11 mouse cellular contexts compared by ENCODE assay signal in the genomic region with DNA sequence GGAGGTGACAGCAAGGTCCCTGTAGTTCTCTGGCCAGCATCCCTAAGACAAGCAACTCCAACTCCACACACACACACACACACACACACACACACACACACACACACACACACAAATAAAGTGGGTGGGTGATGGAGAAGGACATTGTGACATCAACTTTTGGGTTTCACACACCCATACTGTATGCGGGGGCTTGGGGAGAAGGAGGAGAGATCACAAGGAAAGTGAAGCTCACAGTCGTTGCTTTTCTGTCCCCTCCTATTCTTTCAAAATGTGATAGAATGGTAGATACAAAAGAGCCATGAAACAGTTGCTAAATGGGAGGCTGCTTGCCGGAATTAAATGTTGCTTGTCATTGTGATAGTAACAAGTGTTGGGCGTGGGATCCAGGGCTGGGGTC.
"Had no signal": no experiment of that assay in that cellular context is flagged by ENCODE, and none has a peak within 500 bp of the region (broad histone marks: within the 10 kb centered on the region; RNA-seq: fewer than 3 reads in every experiment).

No protein-coding gene starts in this region.

- H3K9ac ChIP-seq: kidney, embryonic 15.5 days; limb, embryonic 15.5 days; liver, embryonic 12.5 days; neural tube, embryonic 12.5 days had no signal

- H3K27me3 ChIP-seq: limb, embryonic 15.5 days; liver, embryonic 12.5 days; neural tube, embryonic 12.5 days had no signal

- ATAC-seq: intestine, embryonic 16.5 days had no signal

- DNase-seq: kidney, adult 2 months; kidney, postnatal 14 days; midbrain, embryonic 14.5 days; spleen, adult 18-20 months; thymus, postnatal 4 days had no signal

- H3K4me2 ChIP-seq: kidney, embryonic 15.5 days; limb, embryonic 15.5 days; neural tube, embryonic 12.5 days had no signal

- H3K9me3 ChIP-seq: kidney, embryonic 15.5 days; limb, embryonic 15.5 days; liver, embryonic 12.5 days; neural tube, embryonic 12.5 days had no signal

- H3K36me3 ChIP-seq: kidney, embryonic 15.5 days; limb, embryonic 15.5 days; liver, embryonic 12.5 days; neural tube, embryonic 12.5 days had no signal

- H3K4me1 ChIP-seq: limb, embryonic 15.5 days had no signal

- H3K4me3 ChIP-seq: kidney, embryonic 15.5 days; left cerebral cortex, adult 2 months; limb, embryonic 15.5 days; neural tube, embryonic 12.5 days had no signal

- H3K27ac ChIP-seq: kidney, embryonic 15.5 days; left cerebral cortex, adult 2 months; limb, embryonic 15.5 days; liver, embryonic 12.5 days; neural tube, embryonic 12.5 days had no signal
